Mouse (Mus musculus) leukemia stem cell, adult 10-12 weeks (primary cell): ENCODE measurements around the gene Gm10130. TPM values are rescaled to one million over a fixed set of nuclear protein-coding genes. Genes with fewer than 3 reads are reported as not detected.

ENCODE experiments used
- polyA plus RNA-seq: library from polyadenylated mRNA; stranded (reverse); fragments of >175 nt; gene quantifications from 2 replicates; pipeline ENCODE4 v1.2.3, GENCODE M21; 2012; ENCODE audit warnings: low replicate concordance

The Gm10130 gene
- polyA plus RNA-seq = not detected in 2 replicates

DNA sequence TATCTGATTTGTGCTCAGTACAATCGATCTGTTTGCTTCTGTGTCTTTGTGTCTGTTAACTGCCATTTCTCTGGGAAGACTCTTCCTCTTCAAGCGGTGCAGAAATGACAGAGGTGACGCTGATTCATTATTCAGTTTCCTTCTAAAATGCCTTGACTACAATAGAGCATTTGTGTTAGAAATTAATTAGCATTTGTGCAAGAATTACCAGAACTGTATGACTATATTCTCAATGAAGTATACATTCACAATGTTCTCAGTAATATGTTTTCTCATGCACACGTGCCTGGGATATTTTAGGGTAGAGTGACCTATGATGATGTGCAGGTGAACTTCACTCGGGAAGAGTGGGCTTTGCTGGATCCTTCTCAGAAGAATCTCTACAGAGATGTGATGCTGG is at the start of gene Gm10130:
Gene Gm10130 (plus strand): TSS at position 301 of the 400 bp plus-strand sequence.

DNA sequence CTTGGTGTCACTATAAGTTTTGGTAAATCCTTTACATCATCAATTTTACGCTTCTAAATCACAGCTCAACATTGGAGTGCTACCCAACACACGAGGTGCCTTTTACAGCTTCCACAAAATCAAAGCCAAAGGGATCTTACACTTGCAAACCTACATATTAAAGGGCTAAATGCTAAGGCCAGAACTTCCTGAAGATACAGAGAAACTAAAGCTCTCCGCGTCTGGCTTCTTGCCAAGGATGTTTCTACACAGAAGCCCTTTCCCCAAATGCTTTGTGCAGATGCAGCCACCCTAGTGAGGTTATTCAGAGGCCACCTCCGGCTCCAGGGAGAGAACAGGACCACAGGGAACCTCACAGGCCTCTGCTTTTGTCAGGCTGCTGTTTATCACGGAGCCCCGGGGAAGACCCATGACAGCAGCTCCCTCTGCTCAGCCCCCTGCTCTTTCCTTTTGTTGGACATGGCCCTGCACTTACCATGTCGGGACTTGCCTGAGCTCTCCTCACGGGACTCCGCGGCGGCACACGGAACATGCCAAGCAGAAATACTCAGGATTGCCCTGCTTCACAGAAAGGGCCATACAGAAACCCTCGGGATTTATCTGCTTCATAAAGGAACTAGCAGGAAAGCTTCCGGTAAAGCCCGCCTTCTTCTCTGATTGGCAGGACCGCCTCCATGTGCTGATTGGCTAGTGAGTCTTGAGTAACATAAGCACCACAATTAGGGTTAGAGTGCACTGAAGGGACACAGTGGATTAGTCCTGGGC is 38.8 kb downstream of the Gm10130 start, which contains the start of gene 3300002I08Rik:
Gene 3300002I08Rik (minus strand): TSS at position 653 of the 765 bp plus-strand sequence.

Other genes starting within 250 kb of the Gm10130 start
- 0.15 TPM in 1 of 2 replicates, not detected in the other for gene Zfp120, start 187.0 kb upstream of the Gm10130 start, polyA plus RNA-seq
- gene Gm10770, start 144.0 kb upstream of the Gm10130 start, polyA plus RNA-seq = not detected in 2 replicates
- not detected in 2 replicates for gene Gm14139, start 141.9 kb upstream of the Gm10130 start, polyA plus RNA-seq
- gene Zfp937, start 105.6 kb upstream of the Gm10130 start, polyA plus RNA-seq = not detected in 2 replicates
- not detected in 2 replicates for gene Gm21994, start 68.1 kb upstream of the Gm10130 start, polyA plus RNA-seq
- gene Gm14124, start 66.2 kb upstream of the Gm10130 start, polyA plus RNA-seq = not detected in 2 replicates
- not detected in 2 replicates for gene 3300002I08Rik, start 39.1 kb downstream of the Gm10130 start, polyA plus RNA-seq
- 0.06 TPM in 1 of 2 replicates, not detected in the other for gene Zfp442, start 127.8 kb downstream of the Gm10130 start, polyA plus RNA-seq
- not detected in 2 replicates for gene Zfp345, start 161.4 kb downstream of the Gm10130 start, polyA plus RNA-seq
- not detected in 2 replicates for gene Cst7, start 246.7 kb downstream of the Gm10130 start, polyA plus RNA-seq